Mouse (Mus musculus): ENCODE results near the gene Crisp3.
"Not testable (repeated sequence)": the region's sequence is repeated elsewhere in the genome, so short reads cannot be mapped to it uniquely, and the experiment has no call there.

Crisp3 gene

DNA sequence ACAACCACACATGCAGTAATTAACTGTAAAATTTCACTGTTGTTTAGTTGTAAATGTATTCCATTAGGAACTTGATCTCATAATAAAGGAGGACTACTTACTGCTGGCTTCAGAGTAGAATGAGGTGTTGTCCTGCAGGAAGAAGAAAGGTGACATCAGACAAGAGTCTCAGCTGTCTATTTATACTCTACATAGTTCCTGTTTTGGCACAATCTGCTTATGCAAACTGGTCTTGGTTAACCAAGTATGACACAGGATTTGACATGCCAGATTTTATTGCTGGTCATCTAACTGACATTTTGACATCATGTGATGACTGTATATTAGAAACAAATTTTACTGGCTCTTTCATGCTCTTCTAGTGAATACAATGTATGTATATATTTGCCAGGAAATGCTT is at the start of gene Crisp3:
TSS of gene Crisp3 (minus strand) at position 154 of the 400 bp plus-strand sequence.
- in situ Hi-C loops (cut with MboI, MseI): no loop called here

DNA sequence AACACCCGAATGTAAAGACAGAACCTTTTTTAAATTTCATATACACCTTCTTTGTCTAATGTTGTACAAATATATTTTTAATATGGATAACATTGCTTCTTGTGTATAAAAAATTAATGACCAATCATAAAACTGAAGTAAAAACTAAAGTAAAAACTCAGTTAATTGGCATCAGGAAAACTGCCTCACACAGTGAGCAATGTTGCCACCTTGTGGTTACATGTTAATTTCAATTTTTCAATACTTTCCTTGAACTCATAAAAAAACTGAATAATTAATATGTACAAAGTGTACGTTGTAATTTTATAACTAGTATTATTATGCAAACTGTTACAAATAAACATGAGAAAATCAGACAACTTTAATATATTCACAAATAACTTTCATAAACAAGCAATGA is 43.3 kb upstream of the Crisp3 start:
- in situ Hi-C loops (cut with MboI, MseI): no loop called here

DNA sequence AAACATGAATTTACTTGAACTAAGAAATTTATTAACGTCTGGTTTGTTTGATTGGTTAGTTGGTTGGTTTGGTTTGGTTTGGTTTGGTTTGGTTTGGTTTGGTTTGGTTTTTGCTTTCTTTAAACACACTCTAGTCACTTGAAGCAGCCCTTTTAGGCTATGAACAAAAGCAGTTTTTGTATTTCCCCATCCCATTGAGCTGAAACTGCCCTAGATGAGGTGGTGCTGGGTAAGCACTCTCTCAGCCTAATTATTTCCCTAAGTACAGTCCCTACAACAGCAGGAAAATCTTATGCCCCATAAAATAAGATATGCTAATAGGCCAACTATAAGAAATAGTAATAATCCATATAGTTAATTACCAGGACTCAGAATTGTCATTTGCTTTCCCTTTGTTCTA is 33.4 kb upstream of the Crisp3 start:
- in situ Hi-C loops (cut with MboI, MseI): no loop called here

DNA sequence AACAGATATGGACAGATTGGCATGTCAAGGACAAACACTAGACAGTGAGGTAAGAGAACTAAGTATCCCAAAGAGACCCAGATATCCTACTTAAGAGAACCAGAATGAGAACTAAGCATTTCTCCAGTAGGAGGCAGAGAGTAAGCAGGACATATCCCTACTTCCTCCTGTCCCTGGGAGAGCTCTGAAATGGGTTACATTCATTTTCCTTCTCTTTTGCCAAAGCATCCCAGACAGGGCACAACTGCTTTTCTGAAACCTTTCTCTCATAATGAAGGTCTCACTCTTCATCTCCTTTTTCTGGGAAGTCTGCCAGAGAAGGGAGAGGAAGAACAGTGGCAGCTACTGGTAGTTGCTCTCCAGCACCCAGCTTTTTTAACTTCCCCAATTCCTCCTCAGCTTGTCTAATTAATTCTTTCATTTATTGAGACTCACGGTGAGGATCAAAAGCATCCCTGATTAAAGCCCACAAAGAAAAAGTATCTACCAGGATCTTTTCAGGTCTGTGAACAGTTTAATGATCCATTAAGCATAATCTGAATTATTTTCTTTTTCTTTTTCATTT is 32.9 kb upstream of the Crisp3 start:
- in situ Hi-C loops (cut with MboI, MseI): no loop called here

DNA sequence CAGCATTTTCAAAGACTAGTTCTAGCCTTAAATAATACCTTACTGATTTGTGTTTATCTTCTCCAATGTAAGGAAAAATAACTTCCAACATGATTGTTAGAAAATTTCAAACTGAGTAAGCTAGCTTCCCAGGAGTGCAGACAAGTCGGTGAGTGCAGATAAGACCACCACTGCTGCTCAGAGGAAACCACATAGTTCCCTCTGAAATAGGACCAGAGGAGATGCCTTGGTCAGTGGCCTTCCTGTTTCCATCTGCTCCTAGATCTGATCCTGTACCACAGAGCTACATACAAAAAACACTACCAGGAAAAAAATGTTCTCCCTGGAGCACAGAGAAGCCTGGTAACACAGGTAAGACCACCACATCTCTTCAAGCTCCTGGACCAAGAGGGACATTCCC is 10.4 kb upstream of the Crisp3 start:
- in situ Hi-C loops (cut with MboI, MseI): no loop called here

DNA sequence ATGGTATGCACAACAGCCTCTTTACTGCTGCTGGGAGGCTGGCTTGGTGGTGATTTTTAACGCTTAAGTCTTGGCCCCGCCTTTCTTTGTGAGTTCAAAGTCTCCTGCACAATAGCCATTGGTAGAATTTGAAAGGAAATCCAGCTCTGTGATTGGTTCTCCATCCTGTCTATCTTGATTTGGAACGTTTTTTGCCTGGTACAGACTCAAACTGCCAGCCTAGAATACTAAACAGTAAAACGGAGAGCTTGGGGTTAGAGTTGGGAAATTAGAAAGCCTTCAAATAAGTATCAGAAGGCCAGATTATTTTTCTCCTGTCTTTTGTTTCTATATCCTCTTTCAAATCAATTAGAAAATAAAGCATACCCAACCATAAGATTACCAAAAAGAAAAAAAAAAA is 33.5 kb downstream of the Crisp3 start, which contains the start of gene Pgk2:
TSS of gene Pgk2 (minus strand) at position 101 of the 400 bp plus-strand sequence.
- in situ Hi-C loops (cut with MboI, MseI): no loop called here

DNA sequence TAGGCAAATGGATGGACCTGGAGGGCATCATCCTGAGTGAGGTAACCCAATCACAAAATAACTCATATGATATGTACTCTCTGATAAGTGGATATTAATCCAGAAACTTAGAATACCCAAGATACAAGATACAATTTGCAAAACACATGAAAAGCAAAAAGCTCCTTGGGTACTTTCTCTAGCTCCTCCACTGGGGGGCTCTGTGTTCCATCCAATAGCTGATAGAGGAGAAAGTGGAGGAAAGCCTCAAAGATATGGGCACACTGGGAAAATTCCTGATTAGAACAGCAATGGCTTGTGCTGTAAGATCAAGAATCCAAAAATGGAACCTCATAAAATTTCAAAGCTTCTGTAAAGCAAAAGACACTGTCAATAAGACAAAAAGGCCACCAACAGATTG is 40.3 kb downstream of the Crisp3 start:
- in situ Hi-C loops (cut with MboI, MseI): not testable (repeated sequence)

DNA sequence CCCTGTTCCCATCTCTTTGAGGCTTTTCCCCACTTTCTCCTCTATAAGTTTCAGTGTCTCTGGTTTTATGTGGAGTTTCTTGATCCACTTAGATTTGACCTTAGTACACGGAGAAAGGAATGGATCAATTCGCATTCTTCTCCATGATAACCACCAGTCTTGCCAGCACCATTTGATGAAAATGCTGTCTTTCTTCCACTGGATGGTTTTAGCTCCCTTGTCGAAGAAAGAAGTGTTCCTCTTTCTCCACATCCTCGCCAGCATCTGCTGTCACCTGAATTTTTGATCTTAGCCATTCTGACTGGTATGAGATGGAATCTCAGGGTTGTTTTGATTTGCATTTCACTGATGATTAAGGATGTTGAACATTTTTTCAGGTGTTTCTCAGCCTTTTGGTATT is 51.9 kb downstream of the Crisp3 start:
- in situ Hi-C loops (cut with MboI, MseI): not testable (repeated sequence)
